Mouse (Mus musculus): ENCODE measurements at regions not wholly inside any gene's neighbourhood (a gene's known extent, or its start where the extent isn't known, plus 50 kb on each side); places are given as distances from the start of the nearest gene placed in this dataset.

DNA sequence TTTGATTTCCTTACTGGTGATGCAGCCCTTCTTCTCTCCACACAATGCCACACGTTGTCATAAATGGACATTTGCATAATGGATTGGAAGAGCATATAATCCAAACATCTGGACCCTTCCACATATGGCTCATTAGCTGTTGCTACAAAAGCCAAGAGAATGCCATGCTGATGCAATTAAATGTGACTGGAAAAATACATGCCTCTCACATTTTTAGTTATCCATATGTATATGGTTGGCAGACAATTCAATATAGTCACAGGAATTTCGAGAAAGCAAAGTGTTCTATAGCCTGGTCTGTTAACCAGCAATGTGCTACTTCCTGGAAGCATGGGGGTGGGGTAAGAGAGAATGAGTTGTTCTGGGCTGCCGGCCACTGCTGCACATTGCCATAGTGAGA is 352.9 kb upstream of the N6amt1 start:
- ATAC-seq: peak; percentile 92
- H3K4me3 ChIP-seq (replicated peaks): no peak overlapping the region
- H3K4me2 ChIP-seq (replicated peaks): no peak overlapping the region
- H3K9me3 ChIP-seq: no peaks in the 10 kb centered on the region
- no peak overlapping the region for H3K9ac ChIP-seq (replicated peaks)
- peak overlapping the region; percentile 59; the same call in 1 of the 2 replicates for H3K27ac ChIP-seq
- peaks cover 14% of the 10 kb centered on the region for H3K4me1 ChIP-seq (replicated peaks)
- no peaks in the 10 kb centered on the region for H3K27me3 ChIP-seq
- no peaks in the 10 kb centered on the region for H3K36me3 ChIP-seq
- 23% methylated on average over 3 of the region's 3 CpGs for WGBS

GRCm38 (mm10) chr16:86971691-86972090 is 382.3 kb upstream of the N6amt1 start:
- H3K4me1 ChIP-seq (replicated peaks): no peaks in the 10 kb centered on the region
- no peak overlapping the region for H3K4me2 ChIP-seq (replicated peaks)
- no peak for ATAC-seq
- 94% methylated on average over 3 of the region's 3 CpGs for WGBS
- H3K9ac ChIP-seq (replicated peaks): no peak overlapping the region
- H3K36me3 ChIP-seq: no peaks in the 10 kb centered on the region
- no peaks in the 10 kb centered on the region for H3K27me3 ChIP-seq
- H3K9me3 ChIP-seq: no peaks in the 10 kb centered on the region
- no peak overlapping the region for H3K4me3 ChIP-seq (replicated peaks)
- no peak overlapping the region for H3K27ac ChIP-seq

DNA sequence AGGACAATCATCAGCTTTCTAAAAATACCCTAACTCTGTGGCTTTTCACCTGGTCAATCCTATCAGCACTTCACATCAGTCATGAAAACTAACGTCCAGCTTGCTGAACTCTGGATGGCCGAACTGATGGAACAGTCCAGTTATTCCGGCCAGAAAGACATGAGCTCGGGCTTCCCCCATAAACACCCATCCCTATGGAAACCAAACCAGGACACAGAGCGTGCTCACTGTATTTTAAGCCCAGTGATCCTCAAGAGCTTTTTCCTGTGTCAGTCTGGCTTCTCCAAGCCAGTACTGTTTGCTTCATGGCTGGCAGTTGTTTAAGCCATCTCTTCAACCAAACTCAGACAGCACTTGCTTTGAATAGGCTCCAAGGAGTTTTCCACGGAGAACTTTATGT is 404.3 kb upstream of the N6amt1 start:
- no peak overlapping the region for H3K27ac ChIP-seq
- H3K4me1 ChIP-seq (replicated peaks): no peaks in the 10 kb centered on the region
- ATAC-seq: no peak
- H3K4me3 ChIP-seq (replicated peaks): no peak overlapping the region
- H3K27me3 ChIP-seq: no peaks in the 10 kb centered on the region
- no peaks in the 10 kb centered on the region for H3K36me3 ChIP-seq
- 87% methylated on average over 6 of the region's 6 CpGs for WGBS
- H3K9ac ChIP-seq (replicated peaks): no peak overlapping the region
- H3K4me2 ChIP-seq (replicated peaks): no peak overlapping the region
- H3K9me3 ChIP-seq: no peaks in the 10 kb centered on the region

DNA sequence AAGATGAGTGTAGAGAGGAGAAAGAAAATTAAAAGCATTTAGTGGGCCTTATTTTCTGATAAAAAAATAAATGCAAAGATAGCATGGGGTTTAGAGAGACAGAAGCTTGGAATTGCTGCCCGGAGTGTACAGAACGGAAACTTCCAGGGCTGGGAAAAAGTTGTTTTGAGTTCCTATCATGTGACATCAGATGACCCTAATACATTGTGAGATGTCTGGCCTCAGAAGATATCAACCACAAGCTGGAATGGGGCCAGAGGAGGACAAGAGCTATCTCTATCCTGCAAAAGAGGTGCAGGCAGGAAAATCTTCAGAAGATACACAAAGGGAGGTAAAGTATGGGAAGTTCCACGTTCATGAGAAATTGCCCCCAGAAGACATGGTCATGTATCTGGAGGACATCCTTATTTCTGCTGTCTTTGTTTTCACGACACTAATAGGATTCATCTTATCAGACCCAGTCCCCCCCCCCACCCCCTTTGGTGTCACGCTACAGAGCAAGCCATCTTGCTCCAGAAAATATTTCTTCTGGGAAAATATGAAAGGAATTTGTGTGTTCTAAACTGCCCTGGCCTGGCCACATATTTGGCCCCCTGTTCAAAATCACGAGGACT is 408.3 kb upstream of the N6amt1 start:
- Histone ChIP-seq H3K4me3 (replicated peaks) (no peak overlapping the region), H3K27me3 (no peaks in the 10 kb centered on the region), H3K27ac (no peak overlapping the region), H3K4me2 (replicated peaks) (no peak overlapping the region), H3K9me3 (no peaks in the 10 kb centered on the region), H3K36me3 (no peaks in the 10 kb centered on the region), H3K4me1 (replicated peaks) (no peaks in the 10 kb centered on the region), H3K9ac (replicated peaks) (no peak overlapping the region)
- ATAC-seq: no peak
- WGBS: 89% methylated on average over 6 of the region's 6 CpGs

DNA sequence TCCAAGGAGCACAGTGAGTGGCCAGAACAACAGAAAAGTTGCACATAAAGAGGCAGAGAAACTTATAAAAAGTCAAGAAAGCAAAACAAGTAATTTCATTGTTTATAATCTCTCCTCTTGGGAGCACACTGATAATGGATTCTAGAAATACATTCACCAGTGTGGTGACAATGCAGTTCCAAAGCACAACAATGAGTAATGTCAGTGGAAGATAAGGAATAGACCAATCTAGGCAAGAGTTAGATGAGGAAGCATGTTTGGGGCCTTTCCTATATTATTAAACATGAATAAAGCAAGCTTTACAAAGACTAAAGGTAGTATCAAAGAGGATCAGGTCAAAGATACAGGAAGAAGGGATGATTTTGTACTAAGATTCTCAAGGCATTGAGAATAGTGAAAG is 408.9 kb upstream of the N6amt1 start:
- Histone ChIP-seq H3K36me3 (no peaks in the 10 kb centered on the region), H3K4me1 (replicated peaks) (no peaks in the 10 kb centered on the region), H3K4me3 (replicated peaks) (no peak overlapping the region), H3K9me3 (no peaks in the 10 kb centered on the region), H3K9ac (replicated peaks) (no peak overlapping the region), H3K27me3 (no peaks in the 10 kb centered on the region), H3K4me2 (replicated peaks) (no peak overlapping the region), H3K27ac (no peak overlapping the region)
- ATAC-seq: no peak

DNA sequence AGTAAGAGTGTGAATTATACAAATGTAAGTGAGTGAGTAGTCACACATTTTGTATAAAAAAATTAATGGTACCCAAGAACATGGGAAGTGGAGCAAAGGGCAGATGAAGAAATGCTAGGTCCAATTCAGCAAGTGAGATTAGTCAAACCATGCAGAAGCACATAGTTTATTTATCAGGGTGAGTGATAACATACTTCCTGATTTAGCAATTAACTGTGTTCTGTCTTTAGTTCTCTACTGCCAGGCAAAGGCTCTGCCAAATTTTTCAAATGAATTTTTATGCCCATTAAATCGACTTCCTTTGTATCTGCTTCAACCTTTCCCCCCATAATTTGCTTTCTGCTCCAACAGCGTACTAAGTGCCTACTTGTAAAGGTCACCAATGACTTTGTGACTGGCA is 419.0 kb upstream of the N6amt1 start:
- no peak for ATAC-seq
- H3K4me2 ChIP-seq (replicated peaks): no peak overlapping the region
- no peaks in the 10 kb centered on the region for H3K36me3 ChIP-seq
- H3K4me3 ChIP-seq (replicated peaks): no peak overlapping the region
- H3K4me1 ChIP-seq (replicated peaks): no peaks in the 10 kb centered on the region
- no peak overlapping the region for H3K27ac ChIP-seq
- whole genome bisulfite sequencing: 86% methylated on average over 2 of the region's 2 CpGs
- no peaks in the 10 kb centered on the region for H3K27me3 ChIP-seq
- no peaks in the 10 kb centered on the region for H3K9me3 ChIP-seq
- H3K9ac ChIP-seq (replicated peaks): no peak overlapping the region

DNA sequence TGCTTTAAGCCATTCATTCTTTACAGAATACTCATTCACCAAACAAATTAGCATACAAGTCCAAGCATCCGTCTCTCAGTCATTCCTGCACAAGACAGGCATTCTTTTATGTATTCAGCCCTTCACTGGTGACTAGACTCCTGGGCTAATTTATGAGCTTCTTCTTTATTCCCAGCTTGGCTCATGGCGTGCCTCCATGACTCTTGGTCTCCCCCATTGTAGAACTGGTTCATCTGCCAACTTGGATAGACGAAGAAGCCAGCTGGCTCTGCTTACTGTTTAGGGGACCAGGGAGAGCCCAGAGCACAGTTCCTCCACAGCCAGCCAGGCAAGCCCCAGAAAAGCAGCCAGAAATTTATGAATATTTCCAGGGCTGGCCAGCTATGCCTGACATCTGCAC is 421.2 kb upstream of the N6amt1 start:
- no peak overlapping the region for H3K4me3 ChIP-seq (replicated peaks)
- no peaks in the 10 kb centered on the region for H3K4me1 ChIP-seq (replicated peaks)
- no peaks in the 10 kb centered on the region for H3K27me3 ChIP-seq
- H3K9ac ChIP-seq (replicated peaks): no peak overlapping the region
- H3K9me3 ChIP-seq: no peaks in the 10 kb centered on the region
- WGBS: 57% methylated on average over 3 of the region's 3 CpGs
- no peak for ATAC-seq
- no peak overlapping the region for H3K4me2 ChIP-seq (replicated peaks)
- H3K27ac ChIP-seq: no peak overlapping the region
- no peaks in the 10 kb centered on the region for H3K36me3 ChIP-seq

DNA sequence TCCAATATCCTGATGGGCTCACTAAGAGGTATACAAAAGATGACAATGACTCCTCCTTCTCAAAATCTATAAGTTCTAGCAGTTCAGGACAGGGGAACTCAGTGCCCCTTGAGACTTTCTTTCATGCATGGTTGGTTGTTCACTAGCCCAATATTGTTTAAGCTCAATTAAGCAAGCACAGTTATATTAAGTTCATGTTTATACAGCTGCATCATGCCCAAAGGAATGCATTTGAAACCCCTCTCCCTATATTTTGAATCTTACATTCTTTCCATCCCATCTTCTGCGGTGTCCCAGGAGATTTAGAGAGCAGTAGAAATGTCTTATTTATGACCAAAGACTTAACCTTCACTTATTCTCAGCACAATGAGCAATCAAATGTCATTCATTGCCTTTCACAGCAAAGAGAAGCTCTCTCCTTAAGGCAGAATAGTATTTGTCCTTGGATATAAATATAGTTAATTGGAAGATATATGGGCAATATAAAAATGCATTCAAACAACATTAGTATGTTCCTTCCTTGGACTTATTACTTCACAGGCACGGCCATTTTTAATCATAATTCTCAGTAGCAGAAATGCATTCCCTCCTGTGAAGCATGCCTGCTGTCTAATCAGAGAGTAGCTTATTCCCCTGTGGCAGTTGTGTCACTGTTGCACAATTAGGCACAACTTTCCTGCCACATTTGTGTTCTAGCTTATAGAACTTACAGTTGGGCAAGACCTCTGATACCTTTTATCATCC is 455.8 kb upstream of the N6amt1 start:
- no peaks in the 10 kb centered on the region for H3K9me3 ChIP-seq
- no peaks in the 10 kb centered on the region for H3K27me3 ChIP-seq
- H3K9ac ChIP-seq (replicated peaks): no peak overlapping the region
- no peak overlapping the region for H3K4me2 ChIP-seq (replicated peaks)
- no peak overlapping the region for H3K27ac ChIP-seq
- no peaks in the 10 kb centered on the region for H3K36me3 ChIP-seq
- no peak overlapping the region for H3K4me3 ChIP-seq (replicated peaks)
- H3K4me1 ChIP-seq (replicated peaks): no peaks in the 10 kb centered on the region
- no peak for ATAC-seq
- WGBS: 60% methylated on average over 2 of the region's 2 CpGs

- no peaks in the 10 kb centered on the region for H3K27me3 ChIP-seq
- ATAC-seq: 0 out of 2 replicates have a peak, but pooled peaks have one; percentile 45
- 80% methylated on average over 3 of the region's 3 CpGs for WGBS
- no peaks in the 10 kb centered on the region for H3K4me1 ChIP-seq (replicated peaks)
- no peak overlapping the region for H3K9ac ChIP-seq (replicated peaks)
- H3K4me3 ChIP-seq (replicated peaks): no peak overlapping the region
- no peak overlapping the region for H3K27ac ChIP-seq
- H3K4me2 ChIP-seq (replicated peaks): no peak overlapping the region
- H3K9me3 ChIP-seq: no peaks in the 10 kb centered on the region
- H3K36me3 ChIP-seq: no peaks in the 10 kb centered on the region
Measured at GRCm38 (mm10) chr16:86894982-86895381, 459.0 kb upstream of the N6amt1 start.

DNA sequence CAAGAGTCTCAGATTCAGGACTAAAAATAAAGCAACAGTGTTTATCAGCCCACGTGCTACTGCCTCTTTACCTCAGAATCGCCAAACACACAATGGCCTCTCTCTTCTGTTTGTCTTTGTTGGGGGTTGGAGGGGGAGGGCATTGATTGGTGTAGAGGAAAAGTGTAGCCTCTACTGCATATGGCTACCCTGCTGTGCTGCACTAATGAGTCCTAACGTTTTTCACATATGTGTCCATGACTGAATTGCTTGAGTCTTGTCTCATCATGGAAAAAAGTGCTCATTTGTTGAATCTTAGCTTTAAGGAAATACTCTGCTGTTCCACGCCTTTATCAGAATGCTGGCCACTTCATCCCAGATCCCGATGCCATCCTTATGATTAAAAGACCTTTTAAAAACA is 459.7 kb upstream of the N6amt1 start:
- Histone ChIP-seq H3K27ac (no peak overlapping the region), H3K36me3 (no peaks in the 10 kb centered on the region), H3K4me3 (replicated peaks) (no peak overlapping the region), H3K9ac (replicated peaks) (no peak overlapping the region), H3K4me1 (replicated peaks) (no peaks in the 10 kb centered on the region), H3K27me3 (no peaks in the 10 kb centered on the region), H3K4me2 (replicated peaks) (no peak overlapping the region), H3K9me3 (no peaks in the 10 kb centered on the region)
- ATAC-seq: no peak
- WGBS: 69% methylated on average over 5 of the region's 5 CpGs

DNA sequence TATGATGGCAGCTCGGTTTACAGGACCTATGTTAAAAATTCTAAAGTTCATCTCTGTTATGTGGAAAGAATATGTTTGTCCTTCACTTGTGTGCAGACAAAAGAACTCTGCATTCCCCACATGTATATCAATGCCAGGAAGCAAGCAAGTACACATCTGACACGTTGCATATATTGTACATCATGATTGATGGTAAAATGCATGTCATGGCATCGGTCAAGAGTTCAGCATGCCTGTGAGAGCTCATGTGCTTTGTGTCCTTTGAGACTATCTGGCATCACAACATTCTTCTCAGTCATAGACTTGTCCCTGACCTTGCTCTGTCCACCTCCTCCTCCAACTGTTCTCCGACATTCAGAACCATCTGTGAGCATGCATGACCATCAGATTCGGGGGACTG is 465.6 kb upstream of the N6amt1 start:
- H3K4me3 ChIP-seq (replicated peaks): no peak overlapping the region
- H3K27me3 ChIP-seq: no peaks in the 10 kb centered on the region
- H3K36me3 ChIP-seq: no peaks in the 10 kb centered on the region
- no peak overlapping the region for H3K9ac ChIP-seq (replicated peaks)
- no peaks in the 10 kb centered on the region for H3K9me3 ChIP-seq
- no peak overlapping the region for H3K27ac ChIP-seq
- no peak overlapping the region for H3K4me2 ChIP-seq (replicated peaks)
- 84% methylated on average over 5 of the region's 5 CpGs for WGBS
- no peaks in the 10 kb centered on the region for H3K4me1 ChIP-seq (replicated peaks)
- no peak for ATAC-seq

GRCm38 (mm10) chr16:86887605-86888004 is 466.4 kb upstream of the N6amt1 start:
- Histone ChIP-seq H3K4me3 (replicated peaks) (no peak overlapping the region), H3K4me2 (replicated peaks) (no peak overlapping the region), H3K36me3 (no peaks in the 10 kb centered on the region), H3K27ac (no peak overlapping the region), H3K4me1 (replicated peaks) (no peaks in the 10 kb centered on the region), H3K27me3 (no peaks in the 10 kb centered on the region), H3K9ac (replicated peaks) (no peak overlapping the region), H3K9me3 (no peaks in the 10 kb centered on the region)
- no peak for ATAC-seq
- 80% methylated on average over 4 of the region's 4 CpGs for WGBS

DNA sequence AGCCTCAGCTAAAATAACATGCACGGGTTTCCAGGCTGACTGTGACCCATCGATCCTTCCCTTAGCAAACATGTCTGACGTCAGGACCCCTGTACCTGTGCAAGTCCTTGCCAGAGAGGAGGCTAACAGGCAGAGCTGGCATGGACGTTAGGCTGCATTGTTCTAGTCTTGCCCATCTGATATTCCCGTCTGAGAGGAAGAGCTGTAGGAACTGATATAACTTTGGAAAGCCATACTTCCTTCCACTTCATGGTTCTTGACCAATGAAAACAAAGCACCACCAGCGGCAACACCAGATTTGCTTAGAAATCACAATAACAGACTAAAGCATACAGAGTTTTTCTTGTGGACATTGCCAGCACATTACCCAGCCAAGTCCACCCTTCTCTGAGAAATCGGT is 470.1 kb upstream of the N6amt1 start:
- WGBS: 79% methylated on average over 7 of the region's 7 CpGs
- no peak for ATAC-seq
- Histone ChIP-seq H3K27ac (no peak overlapping the region), H3K4me3 (replicated peaks) (no peak overlapping the region), H3K36me3 (no peaks in the 10 kb centered on the region), H3K9me3 (no peaks in the 10 kb centered on the region), H3K4me2 (replicated peaks) (no peak overlapping the region), H3K9ac (replicated peaks) (no peak overlapping the region), H3K27me3 (no peaks in the 10 kb centered on the region), H3K4me1 (replicated peaks) (no peaks in the 10 kb centered on the region)
